Mouse (Mus musculus): ENCODE measurements around the gene Gna12.

- TF ChIP-seq CTCF (IDR thresholded peaks at IDR 0.05; ENCODE audit: borderline replicate concordance, insufficient read depth, low read length) (no peak), POLR2A (IDR thresholded peaks at IDR 0.05; ENCODE audit: low read depth, low read length) (no peak)
Observed at GRCm38 (mm10) chr5:140781122-140781521, 49.1 kb downstream of the Gna12 start.
